Mouse (Mus musculus) adrenal gland, postnatal 10 days (tissue): ENCODE results near the gene Ggta1. TPM values are rescaled to one million over a fixed set of nuclear protein-coding genes. Genes with fewer than 3 reads are reported as not detected.

Experiments
- DNase-seq: peaks from one replicate; pipeline ENCODE4 v3.0.0; 2021; ENCODE audit warnings: mixed read lengths
- total RNA-seq, 2 experiments: library from RNA; stranded (reverse); gene quantifications; 2 replicates each; pipeline ENCODE4 v1.2.3; 2021

Gene Ggta1
- total RNA-seq, 2 experiments from 2014 or later: 15.1 to 16.5 TPM

GRCm38 (mm10) chr2:35490458-35491111 is 27.6 kb upstream of the Ggta1 start:
- DNase-seq: no peak

- no peak for DNase-seq
Observed at GRCm38 (mm10) chr2:35487700-35488099, 24.7 kb upstream of the Ggta1 start.

GRCm38 (mm10) chr2:35486981-35487655 is 24.1 kb upstream of the Ggta1 start:
- DNase-seq: no peak

- DNase-seq: no peak
Observed at GRCm38 (mm10) chr2:35484102-35484501, 21.1 kb upstream of the Ggta1 start.

- DNase-seq: no peak
Observed at GRCm38 (mm10) chr2:35483402-35483801, 20.4 kb upstream of the Ggta1 start.

GRCm38 (mm10) chr2:35481322-35481990 is 18.4 kb upstream of the Ggta1 start:
- no peak for DNase-seq

GRCm38 (mm10) chr2:35480073-35480472 is 17.0 kb upstream of the Ggta1 start:
- no peak for DNase-seq

- DNase-seq: no peak
Observed at GRCm38 (mm10) chr2:35478812-35479122, 15.7 kb upstream of the Ggta1 start.

- no peak for DNase-seq
Observed at GRCm38 (mm10) chr2:35477999-35478811, 15.2 kb upstream of the Ggta1 start.

GRCm38 (mm10) chr2:35477321-35477720 is 14.3 kb upstream of the Ggta1 start:
- DNase-seq: no peak

GRCm38 (mm10) chr2:35474916-35475315 is 11.9 kb upstream of the Ggta1 start:
- DNase-seq: no peak

GRCm38 (mm10) chr2:35469266-35469665 is 6.2 kb upstream of the Ggta1 start:
- DNase-seq: no peak

- DNase-seq: no peak
Observed at GRCm38 (mm10) chr2:35468276-35468675, 5.2 kb upstream of the Ggta1 start.

GRCm38 (mm10) chr2:35467855-35468254 is 4.8 kb upstream of the Ggta1 start:
- no peak for DNase-seq

- no peak for DNase-seq
Observed at GRCm38 (mm10) chr2:35465677-35466076, 2.6 kb upstream of the Ggta1 start.

GRCm38 (mm10) chr2:35464548-35464947 is 1.5 kb upstream of the Ggta1 start:
- DNase-seq: no peak

GRCm38 (mm10) chr2:35464089-35464534 is 1.1 kb upstream of the Ggta1 start:
- DNase-seq: no peak

GRCm38 (mm10) chr2:35463372-35464088 is 499 bp upstream of the Ggta1 start:
- DNase-seq: peak; percentile 34

- peak; percentile 37 for DNase-seq
Observed at GRCm38 (mm10) chr2:35461971-35462787, 852 bp downstream of the Ggta1 start.

- no peak for DNase-seq
Observed at GRCm38 (mm10) chr2:35461131-35461947, 1.7 kb downstream of the Ggta1 start.
